Mouse (Mus musculus): ENCODE measurements around the gene Scfd2. TPM values are rescaled to one million over a fixed set of nuclear protein-coding genes. Genes with fewer than 3 reads are reported as not detected.

Gene Scfd2
- polyA plus RNA-seq, 1 experiment from 2014 or later, result 14.9 TPM

DNA sequence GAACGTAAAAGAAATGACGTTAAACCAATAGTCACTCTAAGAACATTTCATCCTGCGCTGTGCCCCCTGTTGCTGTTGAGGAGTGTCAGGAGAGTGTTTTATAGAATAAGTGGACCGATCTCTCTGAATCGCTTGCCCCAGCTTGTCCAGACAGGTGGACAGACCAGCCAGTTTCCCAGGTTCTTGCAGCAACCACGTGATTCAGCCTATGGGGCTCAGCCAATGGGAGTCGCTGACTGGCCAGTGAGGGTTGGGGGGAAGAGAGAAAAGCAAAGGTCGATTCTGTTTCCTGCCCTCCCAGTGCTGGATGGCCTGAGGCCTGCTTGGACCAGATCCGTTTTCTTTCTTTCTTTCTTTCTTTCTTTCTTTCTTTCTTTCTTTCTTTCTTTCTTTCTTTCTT lies 359.8 kb downstream of the Scfd2 start:
- H3K9ac ChIP-seq (replicated peaks; ENCODE audit: low read length), result no peak overlapping the region
- peak overlapping the region; percentile 43 for H3K27ac ChIP-seq (replicated peaks; ENCODE audit: low read depth, low read length)
- DNase-seq (ENCODE audit: low spot score) (peak; percentile 53), ATAC-seq (replicated peaks; ENCODE audit: insufficient number of reproducible peaks, low FRiP score, low TSS enrichment, low read depth) (no peak)
- WGBS, result 56% methylated on average over 9 of the region's 9 CpGs
- H3K4me2 ChIP-seq (ENCODE audit: low read depth, low read length), result no peak overlapping the region
- no peaks in the 10 kb centered on the region for H3K27me3 ChIP-seq (ENCODE audit: control insufficient read depth, insufficient read depth, low read length)
- no peak overlapping the region for H3K4me3 ChIP-seq (ENCODE audit: low read depth, low read length)
- H3K4me1 ChIP-seq (ENCODE audit: control insufficient read depth, insufficient read depth, low read length), result peaks cover 10% of the 10 kb centered on the region
- no peaks in the 10 kb centered on the region for H3K36me3 ChIP-seq (replicated peaks; ENCODE audit: control insufficient read depth, insufficient read depth, low read depth, low read length)
- H3K9me3 ChIP-seq (replicated peaks; ENCODE audit: control insufficient read depth, low read length), result no peaks in the 10 kb centered on the region

- H3K27me3 ChIP-seq (ENCODE audit: control insufficient read depth, insufficient read depth, low read length), result no peaks in the 10 kb centered on the region
- ATAC-seq (replicated peaks; ENCODE audit: insufficient number of reproducible peaks, low FRiP score, low TSS enrichment, low read depth) (no peak), DNase-seq (ENCODE audit: low spot score) (no peak)
- H3K36me3 ChIP-seq (replicated peaks; ENCODE audit: control insufficient read depth, insufficient read depth, low read depth, low read length), result no peaks in the 10 kb centered on the region
- no peaks in the 10 kb centered on the region for H3K4me1 ChIP-seq (ENCODE audit: control insufficient read depth, insufficient read depth, low read length)
- H3K9ac ChIP-seq (replicated peaks; ENCODE audit: low read length), result no peak overlapping the region
- H3K27ac ChIP-seq (replicated peaks; ENCODE audit: low read depth, low read length), result no peak overlapping the region
- no peak overlapping the region for H3K4me3 ChIP-seq (ENCODE audit: low read depth, low read length)
- no peaks in the 10 kb centered on the region for H3K9me3 ChIP-seq (replicated peaks; ENCODE audit: control insufficient read depth, low read length)
- H3K4me2 ChIP-seq (ENCODE audit: low read depth, low read length), result no peak overlapping the region
- WGBS, result 74% methylated on average over 3 of the region's 3 CpGs
Observed at GRCm38 (mm10) chr5:74168085-74168484, 363.5 kb downstream of the Scfd2 start.

- no peak overlapping the region for H3K27ac ChIP-seq (replicated peaks; ENCODE audit: low read depth, low read length)
- no peak overlapping the region for H3K4me2 ChIP-seq (ENCODE audit: low read depth, low read length)
- H3K27me3 ChIP-seq (ENCODE audit: control insufficient read depth, insufficient read depth, low read length), result no peaks in the 10 kb centered on the region
- 91% methylated on average over 3 of the region's 3 CpGs for WGBS
- DNase-seq (ENCODE audit: low spot score) (no peak), ATAC-seq (replicated peaks; ENCODE audit: insufficient number of reproducible peaks, low FRiP score, low TSS enrichment, low read depth) (no peak)
- H3K4me3 ChIP-seq (ENCODE audit: low read depth, low read length), result no peak overlapping the region
- no peak overlapping the region for H3K9ac ChIP-seq (replicated peaks; ENCODE audit: low read length)
- H3K36me3 ChIP-seq (replicated peaks; ENCODE audit: control insufficient read depth, insufficient read depth, low read depth, low read length), result no peaks in the 10 kb centered on the region
- peaks cover 4% of the 10 kb centered on the region for H3K4me1 ChIP-seq (ENCODE audit: control insufficient read depth, insufficient read depth, low read length)
- no peaks in the 10 kb centered on the region for H3K9me3 ChIP-seq (replicated peaks; ENCODE audit: control insufficient read depth, low read length)
Observed at GRCm38 (mm10) chr5:74166642-74167041, 364.9 kb downstream of the Scfd2 start.

- H3K4me2 ChIP-seq (ENCODE audit: low read depth, low read length), result no peak overlapping the region
- 73% methylated on average over 7 of the region's 7 CpGs for WGBS
- no peak overlapping the region for H3K27ac ChIP-seq (replicated peaks; ENCODE audit: low read depth, low read length)
- DNase-seq (ENCODE audit: low spot score), result no peak
- no peak overlapping the region for H3K4me3 ChIP-seq (ENCODE audit: low read depth, low read length)
- H3K36me3 ChIP-seq (replicated peaks; ENCODE audit: control insufficient read depth, insufficient read depth, low read depth, low read length), result no peaks in the 10 kb centered on the region
- no peak overlapping the region for H3K9ac ChIP-seq (replicated peaks; ENCODE audit: low read length)
- peaks cover 11% of the 10 kb centered on the region for H3K4me1 ChIP-seq (ENCODE audit: control insufficient read depth, insufficient read depth, low read length)
- ATAC-seq (replicated peaks; ENCODE audit: insufficient number of reproducible peaks, low FRiP score, low TSS enrichment, low read depth), result no peak
- H3K9me3 ChIP-seq (replicated peaks; ENCODE audit: control insufficient read depth, low read length), result no peaks in the 10 kb centered on the region
- H3K27me3 ChIP-seq (ENCODE audit: control insufficient read depth, insufficient read depth, low read length), result no peaks in the 10 kb centered on the region
Observed at GRCm38 (mm10) chr5:74164547-74164946, 367.0 kb downstream of the Scfd2 start.

DNA sequence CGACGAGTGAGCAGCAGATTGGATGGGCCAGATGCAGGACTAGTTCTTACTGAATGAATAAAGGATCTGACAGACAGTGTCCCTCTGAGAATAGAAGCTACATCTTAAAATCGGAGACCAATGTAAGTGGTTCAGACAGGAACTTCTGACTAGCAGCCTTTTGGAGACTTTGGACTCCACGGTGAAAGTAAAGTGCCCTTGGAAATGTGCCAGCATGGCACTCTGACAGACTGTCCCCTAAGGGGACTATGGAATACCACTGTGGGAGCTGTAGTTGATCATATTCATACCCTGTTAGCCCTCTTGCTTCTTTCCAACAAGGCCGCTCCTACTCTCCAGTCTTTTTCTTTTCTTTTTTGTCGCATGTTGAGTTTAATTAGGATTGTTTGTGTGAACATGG lies 368.4 kb downstream of the Scfd2 start:
- H3K4me2 ChIP-seq (ENCODE audit: low read depth, low read length), result no peak overlapping the region
- no peaks in the 10 kb centered on the region for H3K27me3 ChIP-seq (ENCODE audit: control insufficient read depth, insufficient read depth, low read length)
- H3K4me1 ChIP-seq (ENCODE audit: control insufficient read depth, insufficient read depth, low read length), result peaks cover 11% of the 10 kb centered on the region
- no peaks in the 10 kb centered on the region for H3K9me3 ChIP-seq (replicated peaks; ENCODE audit: control insufficient read depth, low read length)
- H3K4me3 ChIP-seq (ENCODE audit: low read depth, low read length), result no peak overlapping the region
- ATAC-seq (replicated peaks; ENCODE audit: insufficient number of reproducible peaks, low FRiP score, low TSS enrichment, low read depth) (no peak), DNase-seq (ENCODE audit: low spot score) (no peak)
- H3K27ac ChIP-seq (replicated peaks; ENCODE audit: low read depth, low read length), result no peak overlapping the region
- H3K9ac ChIP-seq (replicated peaks; ENCODE audit: low read length), result no peak overlapping the region
- no peaks in the 10 kb centered on the region for H3K36me3 ChIP-seq (replicated peaks; ENCODE audit: control insufficient read depth, insufficient read depth, low read depth, low read length)
- WGBS, result 89% methylated on average over 6 of the region's 6 CpGs

- Histone ChIP-seq H3K27me3 (ENCODE audit: control insufficient read depth, insufficient read depth, low read length) (no peaks in the 10 kb centered on the region), H3K4me1 (ENCODE audit: control insufficient read depth, insufficient read depth, low read length) (peaks cover 11% of the 10 kb centered on the region), H3K27ac (replicated peaks; ENCODE audit: low read depth, low read length) (peak overlapping the region; percentile 86), H3K4me2 (ENCODE audit: low read depth, low read length) (peak overlapping the region; percentile 47), H3K36me3 (replicated peaks; ENCODE audit: control insufficient read depth, insufficient read depth, low read depth, low read length) (no peaks in the 10 kb centered on the region), H3K9ac (replicated peaks; ENCODE audit: low read length) (peak overlapping the region; percentile 36; the same call in 1 of the 2 replicates), H3K9me3 (replicated peaks; ENCODE audit: control insufficient read depth, low read length) (no peaks in the 10 kb centered on the region), H3K4me3 (ENCODE audit: low read depth, low read length) (no peak overlapping the region)
- DNase-seq (ENCODE audit: low spot score) (no peak), ATAC-seq (replicated peaks; ENCODE audit: insufficient number of reproducible peaks, low FRiP score, low TSS enrichment, low read depth) (0 out of 2 replicates have a peak, but pooled peaks have one; percentile 21)
- WGBS, result 26% methylated on average over 3 of the region's 3 CpGs
Observed at GRCm38 (mm10) chr5:74162013-74162412, 369.5 kb downstream of the Scfd2 start.

- H3K4me1 ChIP-seq (ENCODE audit: control insufficient read depth, insufficient read depth, low read length), result peaks cover 11% of the 10 kb centered on the region
- no peak overlapping the region for H3K4me3 ChIP-seq (ENCODE audit: low read depth, low read length)
Observed at GRCm38 (mm10) chr5:74161297-74161926, 370.1 kb downstream of the Scfd2 start.

DNA sequence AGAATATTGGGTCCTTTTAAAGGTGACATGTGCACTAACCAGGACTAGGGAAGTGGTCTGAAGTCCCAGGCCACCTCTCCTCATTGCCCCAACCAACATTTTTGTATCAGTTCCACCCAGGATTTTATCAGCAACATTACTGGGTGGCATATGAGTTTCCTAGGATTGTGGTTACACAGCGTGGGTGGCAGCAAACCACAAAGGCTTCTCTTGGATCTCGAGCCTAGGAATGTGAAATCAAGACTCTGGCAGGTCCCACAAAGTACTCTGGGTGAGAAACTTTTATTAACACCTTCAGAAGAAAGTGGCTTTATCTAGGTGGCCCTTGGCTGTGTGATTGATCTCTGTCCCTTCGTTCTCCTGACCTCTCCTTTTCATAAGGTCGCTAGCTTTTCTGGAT lies 371.2 kb downstream of the Scfd2 start:
- no peak for ATAC-seq (replicated peaks; ENCODE audit: insufficient number of reproducible peaks, low FRiP score, low TSS enrichment, low read depth)
- H3K4me1 ChIP-seq (ENCODE audit: control insufficient read depth, insufficient read depth, low read length), result peaks cover 11% of the 10 kb centered on the region
- DNase-seq (ENCODE audit: low spot score), result no peak
- H3K4me3 ChIP-seq (ENCODE audit: low read depth, low read length), result no peak overlapping the region
- H3K27ac ChIP-seq (replicated peaks; ENCODE audit: low read depth, low read length), result peak overlapping the region; percentile 57; the same call in 1 of the 2 replicates
- WGBS, result 57% methylated on average over 4 of the region's 4 CpGs
- H3K4me2 ChIP-seq (ENCODE audit: low read depth, low read length), result no peak overlapping the region
- no peaks in the 10 kb centered on the region for H3K27me3 ChIP-seq (ENCODE audit: control insufficient read depth, insufficient read depth, low read length)
- H3K36me3 ChIP-seq (replicated peaks; ENCODE audit: control insufficient read depth, insufficient read depth, low read depth, low read length), result no peaks in the 10 kb centered on the region
- H3K9me3 ChIP-seq (replicated peaks; ENCODE audit: control insufficient read depth, low read length), result no peaks in the 10 kb centered on the region
- no peak overlapping the region for H3K9ac ChIP-seq (replicated peaks; ENCODE audit: low read length)

More at GRCm38 (mm10) chr5:74161297-74161926, 370.1 kb downstream of the Scfd2 start:
- H3K9ac ChIP-seq (replicated peaks; ENCODE audit: low read length), result peak overlapping the region; percentile 36; the same call in 1 of the 2 replicates
- WGBS, result 12% methylated on average over 15 of the region's 15 CpGs
- H3K36me3 ChIP-seq (replicated peaks; ENCODE audit: control insufficient read depth, insufficient read depth, low read depth, low read length), result no peaks in the 10 kb centered on the region
- H3K27ac ChIP-seq (replicated peaks; ENCODE audit: low read depth, low read length), result peak overlapping the region; percentile 86
- peak overlapping the region; percentile 47 for H3K4me2 ChIP-seq (ENCODE audit: low read depth, low read length)
- no peaks in the 10 kb centered on the region for H3K9me3 ChIP-seq (replicated peaks; ENCODE audit: control insufficient read depth, low read length)
- H3K27me3 ChIP-seq (ENCODE audit: control insufficient read depth, insufficient read depth, low read length), result no peaks in the 10 kb centered on the region
- ATAC-seq (replicated peaks; ENCODE audit: insufficient number of reproducible peaks, low FRiP score, low TSS enrichment, low read depth), result peak; percentile 93
- peak; percentile 94 for DNase-seq (ENCODE audit: low spot score)
